Mouse (Mus musculus) embryonic fibroblast, embryonic 13.5 days (primary cell): ENCODE measurements around the gene Gm2888. TPM values are rescaled to one million over a fixed set of nuclear protein-coding genes. Genes with fewer than 3 reads are reported as not detected.
"Not testable (repeated sequence)": the region's sequence is repeated elsewhere in the genome, so short reads cannot be mapped to it uniquely, and the experiment has no call there.

Source experiments
- H3K27ac ChIP-seq: 2 replicates; pipeline ENCODE4 v1.5.1; 2012; ENCODE audit warnings: low read length, control low read depth, inconsistent platforms; ENCODE audit not compliant: insufficient read depth
- H3K4me1 ChIP-seq: 2 replicates; pipeline ENCODE4 v1.6.1; 2011; ENCODE audit warnings: low read length; ENCODE audit not compliant: control insufficient read depth, insufficient read depth
- H3K4me3 ChIP-seq: 2 replicates; pipeline ENCODE4 v1.5.1; 2011; ENCODE audit warnings: mild to moderate bottlenecking, control low read depth, low read length; ENCODE audit not compliant: insufficient read depth
- polyA plus RNA-seq: library from polyadenylated mRNA; stranded (reverse); fragments of >200 nt; gene quantifications from 2 replicates; pipeline ENCODE4 v1.2.4, GENCODE M21; 2011; ENCODE audit warnings: low read depth; ENCODE audit not compliant: missing spikeins, insufficient read length

Gene Gm2888
- polyA plus RNA-seq, result not detected in 2 replicates

DNA sequence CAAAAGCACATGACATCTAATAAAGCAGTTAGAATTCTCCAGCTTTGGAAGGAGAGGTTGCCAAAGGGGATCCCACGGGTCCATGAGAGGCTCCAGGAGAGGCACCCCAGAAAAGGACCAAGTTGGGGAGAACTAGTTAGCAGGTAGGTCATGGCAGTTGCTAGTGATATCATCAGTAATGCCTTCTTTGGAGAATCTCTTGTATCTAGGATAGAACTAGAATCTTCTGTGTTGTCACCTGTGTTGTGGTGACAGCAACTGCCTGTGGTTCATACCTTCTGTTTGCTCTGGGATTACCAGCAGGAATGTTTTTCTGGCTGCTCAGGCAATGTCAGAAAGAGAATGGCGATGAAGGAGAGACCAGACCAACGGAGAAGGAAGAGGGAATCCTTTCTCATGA, at the start of gene Gm2888:
TSS of gene Gm2888 (plus strand) at position 301 of the 400 bp plus-strand sequence.
- not testable (repeated sequence) for H3K4me1 ChIP-seq, H3K4me3 ChIP-seq, H3K27ac ChIP-seq

DNA sequence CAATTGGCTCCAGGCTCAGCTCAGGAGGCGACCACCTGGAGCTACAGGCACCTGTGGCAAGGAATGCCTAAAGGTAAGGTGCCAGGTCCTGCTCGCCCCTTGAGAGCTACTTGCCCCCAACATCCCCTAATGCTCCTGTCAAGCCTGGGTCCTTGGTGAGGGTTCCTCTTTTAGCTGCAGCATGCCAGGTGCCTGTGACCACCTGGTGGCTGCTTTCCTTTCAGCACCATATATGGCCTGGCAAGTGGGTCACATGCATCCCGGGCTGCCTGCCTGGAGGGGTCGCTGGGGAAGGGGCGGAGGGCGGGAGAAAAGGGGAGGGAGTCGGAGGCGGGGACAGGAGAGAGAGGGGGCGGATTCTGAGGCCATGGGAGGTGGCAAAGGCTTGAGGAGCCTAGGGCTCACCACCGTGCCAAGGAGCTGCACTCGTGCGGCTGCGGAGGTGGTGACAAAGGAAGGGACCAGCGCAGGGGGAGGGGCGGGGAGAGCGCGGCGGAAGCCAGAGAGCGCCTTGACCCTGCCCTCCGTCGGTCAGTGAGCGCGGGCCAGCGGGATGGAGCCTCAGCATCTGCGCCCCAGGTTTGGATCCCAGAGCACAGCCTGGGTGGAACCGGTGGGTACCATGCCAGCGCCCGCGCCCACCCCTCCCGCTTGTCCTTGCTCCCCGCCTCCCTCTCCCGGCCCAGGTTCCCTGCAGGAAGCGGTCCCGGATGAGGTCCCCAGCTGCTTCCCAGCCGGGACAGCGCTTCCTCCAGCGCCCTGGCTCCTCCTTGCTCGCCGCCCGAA, 19.1 kb downstream of the Gm2888 start, which contains the start of gene Gm2897:
TSS of gene Gm2897 (plus strand) at position 559 of the 786 bp plus-strand sequence.
- not testable (repeated sequence) for H3K4me1 ChIP-seq, H3K27ac ChIP-seq
- peak within 1 kb of the TSS; percentile 35 for H3K4me3 ChIP-seq

DNA sequence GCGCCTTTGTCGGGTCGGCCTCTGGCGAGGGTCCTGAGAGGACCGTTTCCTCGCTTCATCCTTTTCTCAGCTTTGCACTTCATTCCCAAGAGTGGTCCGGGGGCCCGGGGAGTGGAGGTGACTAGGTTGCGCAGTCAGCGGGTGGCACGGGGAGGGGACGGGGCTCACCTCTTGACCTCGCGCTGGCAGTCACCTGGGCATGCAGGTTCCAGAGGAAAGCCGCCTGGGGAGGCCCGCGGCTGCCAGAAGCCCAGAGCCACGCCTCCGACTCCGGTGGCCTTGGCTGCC, 19.7 kb downstream of the Gm2888 start:
- H3K4me1 ChIP-seq, H3K27ac ChIP-seq: not testable (repeated sequence)
- H3K4me3 ChIP-seq, result peak overlapping the region; percentile 35; the same call in 1 of the 2 replicates

DNA sequence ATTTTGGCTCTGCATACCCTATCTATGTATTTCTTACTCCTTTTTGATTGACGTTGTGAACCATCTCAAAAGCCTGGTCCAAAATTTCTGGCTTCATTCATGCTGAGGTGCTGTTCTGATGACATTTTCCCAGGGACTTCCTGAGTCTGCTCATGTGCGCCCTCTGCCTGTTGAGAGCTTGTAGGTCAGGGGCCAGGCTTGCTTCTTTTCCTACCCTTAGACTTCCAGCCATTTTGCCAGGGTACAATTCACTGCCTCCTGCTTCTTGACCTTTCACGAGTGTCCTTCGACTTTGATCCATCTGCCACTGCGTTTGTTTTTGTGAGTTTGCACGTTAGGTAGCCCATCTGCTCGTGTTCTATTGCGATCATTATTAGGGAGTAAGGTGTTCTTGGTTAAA, 20.3 kb downstream of the Gm2888 start:
- not testable (repeated sequence) for H3K4me3 ChIP-seq, H3K4me1 ChIP-seq, H3K27ac ChIP-seq

Other genes starting within 250 kb of the Gm2888 start
- gene Gm2897, start 19.3 kb downstream of the Gm2888 start, polyA plus RNA-seq, result not detected in 2 replicates
- not detected in 2 replicates for gene Gm10340, start 104.0 kb downstream of the Gm2888 start, polyA plus RNA-seq
- gene Gm5795, start 158.3 kb downstream of the Gm2888 start, polyA plus RNA-seq, result not detected in 2 replicates
- not detected in 2 replicates for gene D830030K20Rik, start 178.5 kb downstream of the Gm2888 start, polyA plus RNA-seq